Mouse (Mus musculus) neutrophil, adult 5-6 weeks (primary cell): Measurements from ENCODE around the gene Gm5868. TPM values are rescaled to one million over a fixed set of nuclear protein-coding genes. Genes with fewer than 3 reads are reported as not detected.
"Not testable (repeated sequence)": the region's sequence is repeated elsewhere in the genome, so short reads cannot be mapped to it uniquely, and the experiment has no call there.

Experiments used
- ATAC-seq: fragments of 151-379, 151-347 bp; 2 replicates; pipeline ENCODE4 v1.8.0; 2017; ENCODE audit warnings: mild to moderate bottlenecking, moderate TSS enrichment; ENCODE audit not compliant: insufficient number of reproducible peaks, poor library complexity, low FRiP score, severe bottlenecking; ENCODE audit errors: extremely low read depth
- total RNA-seq: library from RNA; stranded (forward); fragments of 200-1000 nt; gene quantifications from 2 replicates; pipeline ENCODE4 v1.2.3, GENCODE M21; 2017

Gene Gm5868
- total RNA-seq: 0.47 TPM in 1 of 2 replicates, not detected in the other

DNA sequence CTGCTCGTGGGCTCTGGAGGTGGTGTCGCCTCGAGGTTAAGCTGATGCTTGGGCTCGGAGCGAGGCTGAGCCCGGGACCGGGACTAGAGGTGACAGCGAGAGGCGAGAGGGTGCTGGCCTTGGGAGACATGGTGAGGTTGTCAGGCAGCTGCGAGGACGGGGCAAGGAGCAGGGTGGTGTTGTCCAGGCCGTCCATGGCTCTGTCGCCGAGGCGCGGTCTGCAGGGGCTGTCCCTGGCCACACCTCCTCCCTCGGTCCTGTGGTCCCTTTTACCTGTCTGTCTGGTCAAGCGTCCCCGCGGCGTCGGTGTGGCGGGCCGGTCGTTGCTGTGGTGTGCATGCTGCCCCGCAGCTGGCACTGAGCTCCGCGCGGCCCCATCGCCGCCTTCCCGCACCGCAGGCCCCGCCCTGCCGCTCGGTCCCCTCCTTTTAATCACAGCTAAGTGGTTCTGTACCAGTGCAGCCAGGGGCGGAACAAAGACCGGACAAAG is at the start of gene Gm5868:
TSS of gene Gm5868 (minus strand) at position 360 of the 490 bp plus-strand sequence.
- no peak for ATAC-seq

DNA sequence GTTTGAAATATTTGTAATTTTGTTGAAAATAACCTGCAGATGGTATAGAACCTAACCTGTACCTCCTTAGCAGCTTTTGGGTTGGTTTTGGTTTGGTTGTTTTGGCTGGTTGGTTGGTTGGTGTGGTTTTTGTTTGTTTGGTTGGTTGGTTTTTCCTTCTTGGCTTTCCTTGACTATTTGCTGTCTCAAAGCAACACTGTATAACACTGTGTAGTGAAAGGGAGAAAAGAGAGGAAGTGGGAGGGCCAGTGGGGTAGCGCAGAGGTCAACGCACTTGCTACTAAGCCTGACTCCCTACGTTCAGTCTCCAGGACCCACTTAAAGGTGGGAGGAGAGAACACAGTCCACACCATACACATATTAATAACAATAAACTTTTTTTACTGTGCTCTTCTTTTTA is 49.2 kb upstream of the Gm5868 start:
- ATAC-seq: no peak

DNA sequence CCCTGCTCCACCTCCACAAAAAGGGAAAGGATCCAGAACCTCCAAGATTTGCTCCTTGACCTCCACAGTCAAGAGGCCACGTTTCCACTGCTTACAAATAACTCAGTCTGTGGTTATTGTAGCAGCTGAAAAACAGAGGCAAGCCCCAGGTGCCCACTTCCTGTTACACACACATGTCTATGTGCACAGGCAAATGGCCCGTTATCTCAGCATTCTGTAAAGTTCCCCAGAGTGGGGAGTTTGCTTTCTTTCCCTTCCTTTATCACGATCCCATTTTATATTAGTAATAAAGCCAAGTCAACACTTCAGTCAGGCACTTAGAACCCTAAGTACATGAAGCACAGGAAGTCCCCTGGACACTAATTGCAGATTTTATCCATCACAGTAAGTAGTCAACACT is 48.8 kb upstream of the Gm5868 start:
- no peak for ATAC-seq

DNA sequence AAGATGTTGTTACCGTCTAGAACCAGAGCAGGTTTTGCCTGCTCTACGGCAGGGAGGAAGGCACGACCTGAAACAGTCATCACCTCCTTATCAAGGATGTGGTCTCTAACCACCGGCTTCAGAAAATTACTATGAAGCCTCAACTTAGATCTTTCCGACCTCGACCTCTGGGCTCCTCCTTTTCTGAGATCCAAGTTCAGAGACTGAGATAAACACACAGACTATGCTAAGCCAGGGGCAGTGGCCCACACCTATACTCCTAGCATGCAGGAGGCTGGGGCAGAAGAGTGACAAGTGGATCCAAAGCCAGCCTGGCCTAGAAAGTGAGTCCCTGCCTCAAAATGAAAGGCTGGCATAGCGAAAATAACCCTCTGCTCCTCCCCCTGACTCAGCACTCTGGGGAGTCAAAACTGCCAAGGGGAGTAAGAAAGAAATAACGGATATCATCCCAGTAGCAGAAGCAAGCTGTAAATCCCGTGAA is 47.5 kb upstream of the Gm5868 start:
- peak; percentile 65 for ATAC-seq

DNA sequence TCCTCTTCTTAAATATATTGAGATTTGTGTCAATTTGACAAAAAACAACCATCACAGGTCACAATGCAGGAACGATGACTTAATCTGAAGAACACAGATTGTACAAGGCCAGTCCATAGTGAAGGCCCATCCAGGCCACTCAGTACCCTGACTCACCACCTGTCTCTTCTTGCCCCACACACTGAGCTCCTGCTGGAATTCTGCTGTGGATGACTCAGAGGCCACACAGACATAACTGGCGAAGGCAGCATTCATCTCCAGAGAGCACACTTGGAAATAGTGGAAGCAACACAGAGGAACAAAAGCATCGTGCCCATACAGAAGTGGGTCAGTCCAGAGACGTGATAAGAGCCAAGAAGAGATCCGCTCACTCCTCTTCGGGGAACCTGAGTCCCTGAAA is 42.7 kb upstream of the Gm5868 start:
- no peak for ATAC-seq

DNA sequence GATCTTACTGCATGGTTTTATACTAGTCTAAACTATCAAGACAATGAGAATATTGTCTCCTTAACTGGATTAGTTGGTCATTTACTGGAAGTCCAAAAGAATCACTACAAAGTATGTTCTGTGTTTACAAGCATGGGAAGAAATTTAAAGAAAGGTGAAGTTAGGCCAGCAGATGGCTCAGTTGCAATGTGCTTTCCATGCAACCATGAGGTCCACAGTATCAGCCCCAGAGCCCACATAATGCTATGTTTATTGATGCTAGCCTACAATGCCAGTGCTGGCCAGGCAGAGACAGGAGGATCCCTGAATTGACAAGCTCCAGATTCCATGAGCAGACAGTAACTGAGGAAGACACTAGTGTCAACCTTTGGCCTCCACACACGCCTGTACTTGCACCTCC is 33.7 kb upstream of the Gm5868 start:
- ATAC-seq: no peak

DNA sequence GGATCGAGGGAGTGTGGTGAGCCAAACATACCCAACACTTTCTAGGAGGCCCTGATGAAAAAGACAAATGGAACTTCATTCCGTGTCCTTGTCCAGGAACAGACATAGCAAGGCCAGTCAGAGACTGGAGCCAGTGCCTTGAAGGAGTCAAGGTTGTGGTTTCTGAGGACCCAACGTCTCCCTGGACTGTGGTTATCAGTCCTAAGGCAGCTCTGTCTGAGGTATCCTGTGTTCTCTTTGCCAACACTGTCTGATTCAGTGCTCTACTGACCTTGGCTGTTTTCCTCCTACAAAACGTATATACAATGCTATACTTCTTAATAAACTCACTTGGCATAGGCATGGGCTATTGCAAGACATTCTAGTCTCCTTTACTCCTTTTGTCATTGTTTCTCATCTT is 30.1 kb upstream of the Gm5868 start:
- no peak for ATAC-seq

DNA sequence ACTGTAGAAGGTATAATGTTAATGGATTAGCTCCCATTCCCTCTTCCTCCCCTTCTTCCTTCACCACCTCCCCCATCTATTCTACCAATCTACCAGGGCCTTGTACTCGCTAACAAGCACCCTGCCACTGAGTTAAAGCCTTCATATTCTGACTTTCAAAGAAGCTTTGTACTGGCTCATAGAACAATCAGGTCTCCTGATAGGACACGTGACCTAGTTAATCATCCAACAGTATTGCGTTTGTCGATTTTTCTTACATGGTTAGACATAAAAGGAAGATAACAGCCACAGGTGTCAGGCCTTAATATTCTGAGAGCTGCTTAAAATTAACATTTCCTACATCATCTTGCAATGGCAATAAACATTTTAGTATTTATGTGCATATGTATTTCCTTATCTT is 15.8 kb upstream of the Gm5868 start:
- no peak for ATAC-seq

DNA sequence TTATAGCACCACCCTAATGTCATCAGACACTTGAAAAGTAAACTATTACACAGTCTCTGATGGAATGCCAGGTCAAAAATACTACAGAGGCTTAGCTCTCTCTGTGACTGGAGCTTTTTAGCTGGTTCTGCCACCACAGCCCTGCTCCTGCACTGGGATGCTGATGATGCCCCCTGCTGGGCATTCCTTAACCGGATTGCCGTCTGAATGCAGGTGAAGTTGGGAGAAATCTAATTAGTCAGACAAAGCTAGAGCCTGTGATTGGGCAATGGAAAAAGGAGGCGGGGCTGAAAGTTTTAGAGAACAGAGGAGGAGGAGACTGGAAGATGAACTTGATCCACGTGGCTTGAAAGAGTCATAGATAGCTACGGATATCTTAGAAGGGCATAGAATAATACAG is 13.7 kb upstream of the Gm5868 start:
- ATAC-seq: no peak

DNA sequence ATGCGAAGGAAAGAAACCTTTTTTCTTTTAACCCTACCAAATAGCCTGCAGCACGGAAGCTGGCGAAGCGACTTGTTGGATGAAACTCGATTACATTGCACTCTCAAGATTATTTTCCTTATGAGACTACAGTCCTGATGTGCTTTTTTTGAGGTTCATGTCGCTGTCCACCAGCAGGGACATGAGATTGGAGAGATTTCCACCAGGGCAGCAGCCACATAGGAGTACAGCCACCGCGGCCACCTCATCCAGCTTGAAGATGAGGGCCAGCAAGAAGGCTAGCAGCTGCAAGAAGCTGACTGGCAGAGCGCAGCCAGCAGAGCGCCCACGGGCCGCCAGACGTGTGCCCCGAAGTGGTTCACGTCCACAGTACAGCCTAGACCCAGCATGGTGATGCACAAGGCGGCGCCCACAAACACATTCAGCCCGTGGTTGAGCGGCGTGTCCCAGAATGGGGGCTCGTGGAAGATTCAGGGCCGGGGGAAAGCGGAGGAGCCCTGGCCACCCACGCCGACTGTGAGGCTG is 622 bp downstream of the Gm5868 start:
- ATAC-seq: not testable (repeated sequence)

DNA sequence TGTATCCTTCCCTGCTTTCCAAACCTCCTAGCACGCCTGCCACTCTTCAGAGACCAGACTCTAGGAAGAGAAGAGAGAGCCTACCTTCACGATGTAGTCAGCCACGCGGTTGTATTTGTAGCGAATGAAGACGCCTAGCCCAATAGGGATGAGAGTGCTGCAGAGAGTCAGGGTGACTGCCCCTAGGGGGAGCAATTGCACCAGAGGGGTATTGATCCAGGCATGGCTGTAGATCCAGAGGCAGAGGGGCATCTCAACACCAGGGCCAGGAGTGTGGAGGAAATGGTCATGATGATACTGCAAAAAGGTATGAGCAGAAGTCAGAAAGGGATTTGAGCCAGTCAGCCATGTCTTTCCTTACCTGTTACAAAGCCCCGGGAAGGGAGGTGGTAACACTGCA is 1.2 kb downstream of the Gm5868 start:
- ATAC-seq: not testable (repeated sequence)

DNA sequence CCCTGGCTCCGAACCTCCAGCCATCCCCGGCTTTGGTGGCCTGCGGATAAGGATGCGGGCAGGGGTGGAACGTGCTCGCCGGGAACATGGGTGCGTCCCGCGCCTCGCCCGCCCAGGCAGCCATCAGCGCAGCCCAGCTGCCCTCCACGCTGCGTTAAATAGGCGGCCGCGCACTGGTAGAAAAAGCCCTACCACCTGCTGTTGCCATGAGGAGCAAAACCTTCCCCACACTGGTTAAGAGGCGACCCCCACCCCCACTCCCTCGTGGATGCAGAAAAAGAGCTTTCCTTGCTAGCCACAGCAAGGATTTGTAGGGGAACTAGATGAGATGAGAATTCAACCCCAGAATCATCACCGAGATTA is 6.4 kb downstream of the Gm5868 start, which contains the start of gene Zar1:
TSS of gene Zar1 (minus strand) at position 285 of the 363 bp plus-strand sequence.
- ATAC-seq: not testable (repeated sequence)

DNA sequence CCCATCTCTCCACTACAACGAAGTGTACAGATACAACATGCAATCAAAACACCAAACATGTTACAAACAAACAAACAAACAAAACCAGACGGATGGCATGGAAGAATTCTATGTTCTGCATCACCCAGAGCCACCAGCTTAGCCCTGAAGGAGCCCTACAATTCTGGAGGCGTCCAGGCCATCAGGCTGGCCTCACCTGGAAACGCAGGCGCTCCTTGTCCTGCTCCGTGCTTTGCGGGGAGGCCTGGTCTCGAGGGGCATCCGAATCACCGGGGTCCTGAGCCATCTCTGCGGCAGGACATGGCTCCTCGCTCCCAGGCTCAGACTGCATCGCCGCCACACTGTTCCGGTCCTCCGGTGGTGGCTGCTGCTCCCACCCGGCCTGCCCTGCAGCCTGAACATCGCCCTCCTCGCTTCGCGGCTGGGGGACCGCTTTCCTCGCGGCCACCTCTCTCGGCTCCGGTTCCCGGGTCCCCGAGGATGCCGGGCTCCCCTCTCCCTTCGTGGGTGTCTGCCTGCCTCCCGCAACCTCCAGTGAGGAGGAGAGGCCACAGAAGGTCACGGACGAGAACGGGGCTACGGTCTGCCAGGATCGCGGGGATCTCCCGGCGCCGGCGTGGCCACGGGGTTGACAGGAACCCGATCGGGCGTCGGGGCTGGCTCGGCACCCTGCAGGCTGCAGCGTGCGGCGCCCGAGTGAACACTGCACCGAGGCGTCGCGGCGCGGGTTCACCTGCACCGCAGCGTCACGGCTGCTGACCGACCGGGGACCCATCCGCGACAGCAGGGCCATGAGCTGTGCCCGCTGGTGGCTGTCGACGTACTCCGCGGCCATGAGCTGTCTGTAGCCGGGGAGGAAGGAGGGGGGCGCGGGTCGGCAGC is 7.0 kb downstream of the Gm5868 start:
- ATAC-seq: 0 out of 2 replicates have a peak, but pooled peaks have one; percentile 6

DNA sequence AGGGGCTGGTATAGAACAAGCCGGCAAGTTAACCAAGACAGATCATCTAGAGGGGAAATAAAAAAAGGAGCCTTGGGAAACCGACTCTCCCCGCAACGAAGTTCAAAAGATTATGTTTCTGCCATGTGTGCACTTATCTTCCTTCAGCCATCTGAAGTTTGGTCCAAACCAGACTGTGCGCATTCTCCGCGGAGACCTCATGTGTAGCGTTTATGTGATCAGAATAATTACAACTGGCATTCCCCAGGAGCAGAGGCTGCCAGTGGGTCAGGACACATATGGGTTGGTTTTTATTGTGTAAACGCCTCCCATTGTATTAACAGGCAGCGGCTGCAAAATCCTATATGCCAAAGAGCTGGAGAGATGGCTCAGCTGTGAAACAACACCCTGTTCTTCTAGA is 7.8 kb downstream of the Gm5868 start:
- not testable (repeated sequence) for ATAC-seq

DNA sequence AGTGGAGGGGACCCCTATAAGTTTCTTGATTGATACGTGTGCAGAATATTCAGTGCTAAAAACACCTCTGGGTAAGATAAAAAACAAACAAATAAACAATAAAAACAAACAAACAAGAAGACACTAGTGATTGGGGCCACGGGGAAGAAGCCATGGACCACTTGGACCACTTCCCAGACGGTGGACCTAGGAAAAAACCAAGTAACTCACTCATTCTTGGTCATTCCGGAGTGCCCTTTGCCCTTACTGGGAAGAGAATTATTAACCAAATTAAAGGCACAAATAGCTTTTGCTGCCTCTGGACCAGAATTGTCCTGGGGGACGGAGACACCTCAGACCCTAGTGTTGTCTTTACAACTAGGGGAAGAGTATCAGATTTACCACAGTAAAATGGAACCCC is 21.7 kb downstream of the Gm5868 start:
- no peak for ATAC-seq

DNA sequence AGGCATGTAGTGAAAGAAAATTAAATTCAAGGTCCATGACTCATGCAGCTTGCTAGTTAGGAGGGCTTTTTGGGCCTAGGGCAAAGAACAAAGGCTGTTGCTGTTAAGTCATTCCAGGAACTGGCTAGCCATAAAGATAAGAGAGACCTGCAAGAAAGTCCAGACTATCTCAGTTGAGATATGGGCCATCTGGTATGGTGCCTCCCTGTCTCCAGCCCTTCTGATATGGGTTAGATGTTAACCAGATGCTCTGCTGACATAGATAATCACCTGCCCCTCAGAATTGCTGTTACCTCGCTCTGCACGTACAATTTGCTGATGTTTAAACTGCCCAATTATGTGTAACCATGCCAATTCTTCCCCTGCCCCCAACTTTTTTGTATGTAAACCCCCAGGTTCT is 24.2 kb downstream of the Gm5868 start:
- not testable (repeated sequence) for ATAC-seq

DNA sequence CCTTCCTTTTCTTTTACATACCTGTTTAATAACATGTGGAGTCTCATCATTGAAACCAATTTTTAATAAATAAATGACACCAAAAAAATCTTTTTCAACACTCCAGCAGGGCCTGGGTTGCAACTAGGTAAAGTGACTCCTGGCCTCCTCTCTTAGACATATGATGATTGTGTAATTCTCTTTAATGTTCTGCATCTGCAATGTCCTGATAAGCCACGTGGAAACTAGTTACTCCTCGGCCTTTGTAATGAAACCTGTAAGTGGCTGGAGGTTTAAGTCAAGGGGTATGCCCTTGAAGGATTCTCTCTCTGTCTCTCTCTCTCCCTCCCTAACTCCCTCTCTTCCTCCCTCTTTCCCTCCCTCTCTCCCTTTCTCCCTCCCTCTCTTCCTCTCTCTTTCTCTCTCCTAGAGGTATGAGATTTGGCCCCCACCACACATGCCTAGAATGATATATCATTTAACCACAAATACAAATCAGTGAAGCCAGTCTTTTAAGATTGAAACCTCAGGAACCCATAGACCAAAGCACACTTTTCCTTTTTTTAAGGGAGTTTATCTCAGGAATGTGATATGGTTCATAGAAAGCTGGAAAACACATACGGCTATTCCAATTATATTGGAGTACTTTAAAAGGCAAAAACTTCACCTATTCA is 26.2 kb downstream of the Gm5868 start:
- no peak for ATAC-seq

DNA sequence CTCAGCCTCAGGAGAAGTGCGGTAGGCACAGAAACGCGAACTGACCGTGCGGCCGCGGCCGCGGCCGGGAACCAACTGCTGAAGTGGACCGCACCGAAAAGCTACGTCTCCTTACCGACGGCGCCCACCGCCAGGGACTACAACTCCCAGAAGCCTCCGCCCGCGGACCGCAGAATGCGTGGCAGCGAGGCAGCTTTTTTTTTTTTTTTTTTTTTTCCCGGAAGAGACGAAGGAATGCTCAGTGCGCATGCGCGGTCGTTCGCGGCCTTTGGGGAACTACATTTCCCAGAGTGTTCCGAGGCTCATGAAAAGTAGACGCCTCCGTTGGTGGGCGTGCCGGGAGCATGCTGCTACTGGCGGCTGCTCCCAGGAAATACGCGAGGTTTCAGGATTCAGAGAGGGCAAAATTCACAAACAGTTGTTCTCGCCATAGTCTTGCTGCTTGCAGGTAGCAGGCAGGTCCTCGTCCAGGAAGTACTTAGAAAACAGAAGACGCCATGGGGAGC is 27.8 kb downstream of the Gm5868 start, which contains the start of gene Nfxl1:
TSS of gene Nfxl1 (minus strand) at position 141 of the 506 bp plus-strand sequence.
- peak; percentile 94 for ATAC-seq

DNA sequence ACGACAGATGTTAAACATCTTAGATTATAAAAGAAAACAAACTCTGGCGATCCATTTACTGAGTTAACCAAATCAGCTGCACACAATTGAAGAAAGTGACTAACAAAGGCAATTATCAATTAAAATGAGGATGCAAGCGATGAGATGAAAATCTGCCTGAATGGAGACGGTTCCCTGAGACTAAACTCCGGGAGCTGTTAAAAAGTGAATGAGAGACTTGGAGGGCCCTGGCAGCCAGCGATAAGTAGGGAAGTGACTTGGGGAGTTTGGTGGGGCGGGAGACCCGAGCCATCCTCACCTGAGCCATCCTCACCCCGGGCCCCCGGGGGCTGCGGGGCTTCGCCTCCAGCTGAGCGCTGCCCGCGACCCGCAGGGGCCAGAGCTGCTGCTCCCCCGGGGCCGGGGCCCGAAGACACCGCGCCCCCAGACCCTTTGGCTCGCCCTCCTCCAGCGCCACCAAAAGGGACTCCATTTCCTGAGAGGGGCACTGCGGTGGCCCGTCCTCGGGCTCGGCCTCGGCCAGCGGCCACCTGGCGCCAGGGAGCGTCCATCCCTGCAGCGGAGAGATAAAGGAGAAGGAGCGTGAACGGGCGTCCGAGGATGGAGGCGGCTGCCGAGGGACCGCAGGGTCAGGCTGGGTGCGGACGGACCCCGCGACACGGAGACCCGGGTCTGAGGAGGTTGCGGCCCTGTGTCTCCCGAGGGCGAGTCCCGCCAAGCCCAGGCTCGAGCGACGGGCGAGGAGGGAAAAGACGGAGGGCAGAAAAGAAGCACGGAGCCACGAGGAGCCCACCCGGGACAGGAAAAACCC is 28.4 kb downstream of the Gm5868 start:
- ATAC-seq: peak; percentile 7; the same call in 1 of the 2 replicates
